ENCODE assay signal across 1 mouse cellular context in the genomic region with DNA sequence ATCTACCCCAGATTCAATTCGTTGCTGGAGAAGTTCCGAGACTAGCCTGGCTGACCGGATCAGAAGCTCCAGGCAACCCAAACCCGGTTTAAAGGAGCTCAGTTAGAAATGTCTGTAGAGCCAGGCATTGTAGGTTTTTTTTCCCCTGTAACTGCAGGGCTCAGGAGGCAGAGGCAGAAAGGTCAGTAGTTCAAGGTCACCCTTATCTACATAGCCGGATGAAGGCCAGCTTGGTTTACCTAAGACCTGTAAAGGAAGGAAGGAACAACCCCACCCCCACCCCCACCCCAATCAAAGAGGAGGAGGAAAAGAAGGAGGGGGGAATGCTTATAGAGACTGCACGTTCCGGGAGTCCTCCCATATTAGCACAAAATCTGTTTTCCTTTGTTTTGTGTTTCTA.
TF ChIP-seq lines count a peak whose summit lies in the region.

No protein-coding gene starts in this region.

TF ChIP-seq in ES-E14, 5 proteins besides CTCF, POLR2A, EP300 and RAD21:
- no peak for TF ChIP-seq ZC3H11A (IDR thresholded peaks at IDR 0.05; ENCODE audit: borderline replicate concordance, low read depth, low read length)
